Mouse (Mus musculus): ENCODE results near the gene Cygb.

- TF ChIP-seq CTCF (IDR thresholded peaks at IDR 0.05; ENCODE audit: low read depth), result no peak
- no peak for TF ChIP-seq EP300 (IDR thresholded peaks at IDR 0.05; ENCODE audit: low read depth)
These were observed 50.0 kb downstream of the Cygb start for GRCm38 (mm10) chr11:116604097-116604496.
